Mouse (Mus musculus) neural tube, embryonic 14.5 days (tissue): ENCODE results near the gene Phlpp1. TPM values are rescaled to one million over a fixed set of nuclear protein-coding genes. Genes with fewer than 3 reads are reported as not detected.

ENCODE experiments used
- ATAC-seq: fragments of 200-750 bp; cut with Nextera tagmentation; 2 replicates; pipeline ENCODE4 v1.8.0; 2017; ENCODE audit warnings: low read depth, mild to moderate bottlenecking, moderate TSS enrichment, moderate library complexity
- H3K27ac ChIP-seq: fragments of 300-500 bp; sonication (generic); 2 replicates; pipeline ENCODE4 v1.5.1; 2014; ENCODE audit warnings: low read depth, mild to moderate bottlenecking, control low read depth, low read length, moderate library complexity, mixed read lengths
- H3K27me3 ChIP-seq: fragments of 300-500 bp; sonication (generic); 2 replicates; pipeline ENCODE4 v1.6.1; 2014; ENCODE audit warnings: low read length; ENCODE audit not compliant: control insufficient read depth, insufficient read depth
- H3K36me3 ChIP-seq: fragments of 300-500 bp; sonication (generic); 2 replicates; pipeline ENCODE4 v1.6.1; 2014; ENCODE audit warnings: low read length, mixed read lengths; ENCODE audit not compliant: control insufficient read depth, insufficient read depth
- H3K4me1 ChIP-seq: fragments of 300-500 bp; sonication (generic); 2 replicates; pipeline ENCODE4 v1.6.1; 2014; ENCODE audit warnings: low read length; ENCODE audit not compliant: control insufficient read depth, insufficient read depth
- H3K4me2 ChIP-seq: fragments of 300-500 bp; sonication (generic); 2 replicates; pipeline ENCODE4 v1.6.1; 2014; ENCODE audit warnings: mild to moderate bottlenecking, low read depth, low read length, control low read depth
- H3K4me3 ChIP-seq: fragments of 300-500 bp; sonication (generic); 2 replicates; pipeline ENCODE4 v1.5.1; 2014; ENCODE audit warnings: low read depth, low read length, control low read depth, mixed read lengths
- H3K9ac ChIP-seq: fragments of 300-500 bp; sonication (generic); replicated peaks from 2 replicates; pipeline ENCODE4 v1.6.1; 2014; ENCODE audit warnings: low read depth, mild to moderate bottlenecking, control low read depth, low read length, mixed read lengths
- H3K9me3 ChIP-seq: fragments of 300-500 bp; sonication (generic); 2 replicates; pipeline ENCODE4 v1.6.1; 2016; ENCODE audit warnings: low read length; ENCODE audit not compliant: control insufficient read depth
- WGBS: fragments of 180-500 bp; shearing (Covaris S2); extraction: QIAGEN DNeasy Blood & Tissue Kit; methylation state at CpG from one replicate; pipeline ENCODE4 v1.1.7; 2014; 5-methylcytosine and 5-hydroxymethylcytosine counted together
- polyA plus RNA-seq: library from polyadenylated mRNA; unstranded; fragments of >200 nt; fragmentation: Nextera tagmentation; extraction: Ambion mirVana; gene quantifications from 2 replicates; pipeline ENCODE4 v1.2.1, GENCODE M21; 2014

The Phlpp1 gene
- polyA plus RNA-seq, result 10.3 and 11.8 TPM in 2 replicates

- peak; percentile 97 for ATAC-seq
- no peaks in the 10 kb centered on the region for H3K27me3 ChIP-seq
- WGBS, result under 1% methylated on average over 78 of the region's 113 CpGs
Measured at GRCm38 (mm10) chr1:106171241-106172220, at the start of gene Phlpp1. Gene Phlpp1 (plus strand): TSS chr1:106171752.

GRCm38 (mm10) chr1:106126601-106127000, 45.0 kb upstream of the Phlpp1 start:
- Histone ChIP-seq H3K27ac (no peak overlapping the region), H3K4me1 (no peaks in the 10 kb centered on the region), H3K4me3 (no peak overlapping the region), H3K36me3 (no peaks in the 10 kb centered on the region), H3K9me3 (no peaks in the 10 kb centered on the region), H3K4me2 (no peak overlapping the region), H3K9ac (no peak overlapping the region), H3K27me3 (no peaks in the 10 kb centered on the region)
- no peak for ATAC-seq
- 89% methylated on average over 3 of the region's 3 CpGs for WGBS

More at GRCm38 (mm10) chr1:106171241-106172220, at the start of gene Phlpp1:
- Histone ChIP-seq H3K4me2 (peak within 1 kb of the TSS; percentile 88), H3K36me3 (no peaks in the 10 kb centered on the region), H3K27ac (peak within 1 kb of the TSS; percentile 97), H3K4me1 (peaks cover 23% of the 10 kb centered on the region), H3K4me3 (peak within 1 kb of the TSS; percentile 90), H3K9ac (peak within 1 kb of the TSS; percentile 96), H3K9me3 (no peaks in the 10 kb centered on the region)

- Histone ChIP-seq H3K27ac (no peak overlapping the region), H3K9me3 (no peaks in the 10 kb centered on the region), H3K4me3 (no peak overlapping the region), H3K4me1 (0 out of 2 replicates have a peak, but pooled peaks cover 4% of the 10 kb centered on the region), H3K9ac (no peak overlapping the region), H3K27me3 (no peaks in the 10 kb centered on the region), H3K4me2 (no peak overlapping the region), H3K36me3 (no peaks in the 10 kb centered on the region)
- WGBS, result 73% methylated on average over 4 of the region's 4 CpGs
- peak; percentile 71; the same call in 1 of the 2 replicates for ATAC-seq
Measured at GRCm38 (mm10) chr1:106131697-106132349, 39.7 kb upstream of the Phlpp1 start.

GRCm38 (mm10) chr1:106132350-106132700, 39.2 kb upstream of the Phlpp1 start:
- WGBS, result 31% methylated on average over 4 of the region's 4 CpGs
- peak; percentile 51; the same call in 1 of the 2 replicates for ATAC-seq

GRCm38 (mm10) chr1:106138691-106139090, 32.9 kb upstream of the Phlpp1 start:
- 95% methylated on average over 2 of the region's 2 CpGs for WGBS
- no peak for ATAC-seq
- Histone ChIP-seq H3K4me3 (no peak overlapping the region), H3K9me3 (no peaks in the 10 kb centered on the region), H3K4me1 (no peaks in the 10 kb centered on the region), H3K9ac (no peak overlapping the region), H3K4me2 (no peak overlapping the region), H3K27ac (no peak overlapping the region), H3K27me3 (no peaks in the 10 kb centered on the region), H3K36me3 (no peaks in the 10 kb centered on the region)

More at GRCm38 (mm10) chr1:106132350-106132700, 39.2 kb upstream of the Phlpp1 start:
- H3K4me1 ChIP-seq, result 0 out of 2 replicates have a peak, but pooled peaks cover 4% of the 10 kb centered on the region
- H3K9ac ChIP-seq, result no peak overlapping the region
- no peaks in the 10 kb centered on the region for H3K9me3 ChIP-seq
- no peaks in the 10 kb centered on the region for H3K36me3 ChIP-seq
- no peak overlapping the region for H3K27ac ChIP-seq
- no peak overlapping the region for H3K4me2 ChIP-seq
- no peaks in the 10 kb centered on the region for H3K27me3 ChIP-seq
- H3K4me3 ChIP-seq, result no peak overlapping the region

- no peaks in the 10 kb centered on the region for H3K9me3 ChIP-seq
- no peak for ATAC-seq
- 73% methylated on average over 1 of the region's 1 CpGs for WGBS
Measured at GRCm38 (mm10) chr1:106139137-106139536, 32.4 kb upstream of the Phlpp1 start.

GRCm38 (mm10) chr1:106142010-106142409, 29.5 kb upstream of the Phlpp1 start:
- WGBS, result 95% methylated on average over 1 of the region's 1 CpGs
- Histone ChIP-seq H3K4me2 (no peak overlapping the region), H3K4me3 (no peak overlapping the region), H3K9ac (no peak overlapping the region), H3K4me1 (no peaks in the 10 kb centered on the region), H3K9me3 (no peaks in the 10 kb centered on the region), H3K27ac (no peak overlapping the region), H3K27me3 (no peaks in the 10 kb centered on the region), H3K36me3 (no peaks in the 10 kb centered on the region)
- no peak for ATAC-seq

More at GRCm38 (mm10) chr1:106139137-106139536, 32.4 kb upstream of the Phlpp1 start:
- Histone ChIP-seq H3K36me3 (no peaks in the 10 kb centered on the region), H3K4me3 (no peak overlapping the region), H3K4me1 (no peaks in the 10 kb centered on the region), H3K4me2 (no peak overlapping the region), H3K27me3 (no peaks in the 10 kb centered on the region), H3K9ac (no peak overlapping the region), H3K27ac (no peak overlapping the region)

- Histone ChIP-seq H3K4me3 (no peak overlapping the region), H3K36me3 (no peaks in the 10 kb centered on the region), H3K27ac (no peak overlapping the region), H3K9me3 (no peaks in the 10 kb centered on the region), H3K27me3 (no peaks in the 10 kb centered on the region), H3K4me1 (0 out of 2 replicates have a peak, but pooled peaks cover 8% of the 10 kb centered on the region), H3K4me2 (no peak overlapping the region), H3K9ac (no peak overlapping the region)
- no peak for ATAC-seq
- WGBS, result 94% methylated on average over 2 of the region's 2 CpGs
Measured at GRCm38 (mm10) chr1:106144534-106144933, 27.0 kb upstream of the Phlpp1 start.
